ENCODE assay signal across 10 mouse cellular contexts in the genomic region with DNA sequence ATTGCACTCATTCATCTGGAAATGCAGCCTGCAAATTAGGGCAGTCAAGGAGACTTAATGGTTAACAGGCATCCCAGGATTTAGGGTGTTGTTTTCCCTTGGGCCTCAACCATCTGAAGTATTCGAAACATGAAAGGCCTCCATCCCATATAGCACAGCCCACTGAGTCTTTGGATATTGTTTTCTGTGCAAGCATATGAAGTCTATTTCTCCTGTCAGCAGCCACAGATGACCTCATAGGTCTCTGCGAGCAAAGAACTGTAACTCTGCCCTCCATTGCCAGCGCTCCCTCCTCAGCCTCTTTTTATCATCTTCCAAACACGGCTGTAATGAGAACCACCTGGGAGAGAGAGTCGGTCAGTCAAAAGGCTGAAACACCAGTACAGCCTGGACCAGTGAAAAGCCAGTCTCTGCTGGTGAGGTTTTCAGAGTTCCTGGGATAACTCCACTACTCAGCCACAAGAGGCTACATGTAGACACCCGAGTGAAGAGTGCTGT. TPM values are rescaled to one million over a fixed set of nuclear protein-coding genes. Genes with fewer than 3 reads are reported as not detected.
DNase-seq lines count a peak whose midpoint lies in the region; ATAC-seq and TF ChIP-seq lines count a peak whose summit lies in the region.
"Had no signal": no experiment of that assay in that cellular context is flagged by ENCODE, and none has a peak within 500 bp of the region (broad histone marks: within the 10 kb centered on the region; RNA-seq: fewer than 3 reads in every experiment).

No protein-coding gene starts in this region.

- no peak for TF ChIP-seq CTCF in lung, postnatal 0 days (IDR thresholded peaks at IDR 0.05)

- 62% methylated on average over 6 of the region's 6 CpGs for WGBS in midbrain, embryonic 10.5 days
- WGBS in midbrain, embryonic 15.5 days = 61% methylated on average over 6 of the region's 6 CpGs
- 10% methylated on average over 6 of the region's 6 CpGs for WGBS in forebrain, embryonic 15.5 days
- WGBS in neural tube, embryonic 11.5 days = 41% methylated on average over 6 of the region's 6 CpGs
- WGBS in lung, postnatal 0 days = 34% methylated on average over 6 of the region's 6 CpGs
- 60% methylated on average over 6 of the region's 6 CpGs for WGBS in hindbrain, embryonic 14.5 days

- no peak overlapping the region for H3K4me2 ChIP-seq in midbrain, embryonic 15.5 days
- H3K4me2 ChIP-seq in forebrain, embryonic 15.5 days (replicated peaks) = no peak overlapping the region
- H3K4me2 ChIP-seq in neural tube, embryonic 11.5 days (ENCODE audit: low read depth) = no peak overlapping the region
- no peak overlapping the region for H3K4me2 ChIP-seq in lung, postnatal 0 days (replicated peaks; ENCODE audit: low read depth, low read length)
- H3K4me2 ChIP-seq in hindbrain, embryonic 14.5 days (replicated peaks) = no peak overlapping the region
- H3K4me2 ChIP-seq: liver, embryonic 12.5 days; neural tube, embryonic 12.5 days had no signal

- H3K4me1 ChIP-seq in midbrain, embryonic 10.5 days = no peaks in the 10 kb centered on the region
- H3K4me1 ChIP-seq in midbrain, embryonic 15.5 days = no peaks in the 10 kb centered on the region
- peaks cover 9% of the 10 kb centered on the region; the same call in 1 of the 2 replicates for H3K4me1 ChIP-seq in forebrain, embryonic 15.5 days
- H3K4me1 ChIP-seq in neural tube, embryonic 11.5 days (ENCODE audit: control insufficient read depth, insufficient read depth, low read length) = no peaks in the 10 kb centered on the region
- H3K4me1 ChIP-seq in lung, postnatal 0 days (ENCODE audit: insufficient read depth, low read depth, low read length) = no peaks in the 10 kb centered on the region
- H3K4me1 ChIP-seq in hindbrain, embryonic 14.5 days (replicated peaks; ENCODE audit: control insufficient read depth, insufficient read depth, low read length) = no peaks in the 10 kb centered on the region
- H3K4me1 ChIP-seq: liver, embryonic 12.5 days; neural tube, embryonic 12.5 days had no signal

- no peaks in the 10 kb centered on the region for H3K27me3 ChIP-seq in midbrain, embryonic 10.5 days (ENCODE audit: low read depth, poor library complexity, severe bottlenecking)
- H3K27me3 ChIP-seq in midbrain, embryonic 15.5 days (replicated peaks) = no peaks in the 10 kb centered on the region
- H3K27me3 ChIP-seq in forebrain, embryonic 15.5 days = no peaks in the 10 kb centered on the region
- H3K27me3 ChIP-seq in neural tube, embryonic 11.5 days (ENCODE audit: control insufficient read depth, insufficient read depth, low read length) = no peaks in the 10 kb centered on the region
- H3K27me3 ChIP-seq in lung, postnatal 0 days (replicated peaks; ENCODE audit: insufficient read depth, low read length) = no peaks in the 10 kb centered on the region
- H3K27me3 ChIP-seq in hindbrain, embryonic 14.5 days (ENCODE audit: control insufficient read depth, insufficient read depth, low read length) = no peaks in the 10 kb centered on the region
- H3K27me3 ChIP-seq: liver, embryonic 12.5 days; neural tube, embryonic 12.5 days had no signal

- no peak for TF ChIP-seq EP300 in lung, postnatal 0 days (IDR thresholded peaks at IDR 0.05)

- H3K9me3 ChIP-seq in midbrain, embryonic 10.5 days (replicated peaks) = no peaks in the 10 kb centered on the region
- no peaks in the 10 kb centered on the region for H3K9me3 ChIP-seq in midbrain, embryonic 15.5 days
- no peaks in the 10 kb centered on the region for H3K9me3 ChIP-seq in forebrain, embryonic 15.5 days
- no peaks in the 10 kb centered on the region for H3K9me3 ChIP-seq in neural tube, embryonic 11.5 days (ENCODE audit: control insufficient read depth, low read length)
- no peaks in the 10 kb centered on the region for H3K9me3 ChIP-seq in lung, postnatal 0 days (ENCODE audit: low read length)
- H3K9me3 ChIP-seq in hindbrain, embryonic 14.5 days (ENCODE audit: control insufficient read depth, low read length) = no peaks in the 10 kb centered on the region
- H3K9me3 ChIP-seq: liver, embryonic 12.5 days; neural tube, embryonic 12.5 days had no signal

- no peaks in the 10 kb centered on the region for H3K36me3 ChIP-seq in midbrain, embryonic 10.5 days
- no peaks in the 10 kb centered on the region for H3K36me3 ChIP-seq in midbrain, embryonic 15.5 days (replicated peaks)
- H3K36me3 ChIP-seq in forebrain, embryonic 15.5 days = no peaks in the 10 kb centered on the region
- no peaks in the 10 kb centered on the region for H3K36me3 ChIP-seq in neural tube, embryonic 11.5 days (ENCODE audit: control insufficient read depth, insufficient read depth, low read length)
- H3K36me3 ChIP-seq in lung, postnatal 0 days (ENCODE audit: insufficient read depth, low read length) = no peaks in the 10 kb centered on the region
- no peaks in the 10 kb centered on the region for H3K36me3 ChIP-seq in hindbrain, embryonic 14.5 days (replicated peaks; ENCODE audit: control insufficient read depth, insufficient read depth)
- H3K36me3 ChIP-seq: liver, embryonic 12.5 days; neural tube, embryonic 12.5 days had no signal

- DNase-seq in midbrain, embryonic 10.5 days (ENCODE audit: low spot score) = peak; percentile 41
- DNase-seq in kidney, adult 11 months = peak; percentile 19
- DNase-seq in neural tube, embryonic 11.5 days (ENCODE audit: low spot score) = peak; percentile 13
- no peak for DNase-seq in lung, postnatal 0 days (ENCODE audit: low spot score)
- DNase-seq in left cerebral cortex, postnatal 14 days (ENCODE audit: low spot score in 2 of 2) = no peak
- DNase-seq in hindbrain, embryonic 14.5 days (ENCODE audit: low spot score) = no peak

- H3K27ac ChIP-seq in midbrain, embryonic 10.5 days (replicated peaks) = no peak overlapping the region
- no peak overlapping the region for H3K27ac ChIP-seq in midbrain, embryonic 15.5 days
- peak overlapping the region; percentile 36; the same call in 1 of the 2 replicates for H3K27ac ChIP-seq in forebrain, embryonic 15.5 days (replicated peaks)
- H3K27ac ChIP-seq in neural tube, embryonic 11.5 days (ENCODE audit: low read depth, low read length) = no peak overlapping the region
- H3K27ac ChIP-seq in lung, postnatal 0 days (ENCODE audit: low read length) = no peak overlapping the region
- H3K27ac ChIP-seq in hindbrain, embryonic 14.5 days = no peak overlapping the region
- H3K27ac ChIP-seq: liver, embryonic 12.5 days; neural tube, embryonic 12.5 days had no signal

- no peak for ATAC-seq in midbrain, embryonic 15.5 days (replicated peaks)
- peak; percentile 83 for ATAC-seq in forebrain, embryonic 15.5 days (replicated peaks)
- no peak for ATAC-seq in neural tube, embryonic 11.5 days (ENCODE audit: insufficient read depth, low FRiP score, low TSS enrichment)
- no peak for ATAC-seq in lung, postnatal 0 days
- no peak for ATAC-seq in hindbrain, embryonic 14.5 days (ENCODE audit: low FRiP score)
- ATAC-seq: liver, embryonic 12.5 days had no signal

- intact Hi-C loops in left cerebral cortex, postnatal 14 days (cut with DNase I) = no loop called here

- H3K9ac ChIP-seq in midbrain, embryonic 15.5 days = no peak overlapping the region
- H3K9ac ChIP-seq in forebrain, embryonic 15.5 days (replicated peaks) = no peak overlapping the region
- no peak overlapping the region for H3K9ac ChIP-seq in neural tube, embryonic 11.5 days (ENCODE audit: low read length)
- no peak overlapping the region for H3K9ac ChIP-seq in lung, postnatal 0 days (replicated peaks; ENCODE audit: low read depth)
- H3K9ac ChIP-seq in hindbrain, embryonic 14.5 days = no peak overlapping the region
- H3K9ac ChIP-seq: liver, embryonic 12.5 days; neural tube, embryonic 12.5 days had no signal

- H3K4me3 ChIP-seq in midbrain, embryonic 10.5 days = no peak overlapping the region
- no peak overlapping the region for H3K4me3 ChIP-seq in midbrain, embryonic 15.5 days
- H3K4me3 ChIP-seq in forebrain, embryonic 15.5 days = no peak overlapping the region
- H3K4me3 ChIP-seq in neural tube, embryonic 11.5 days (ENCODE audit: low read depth, low read length) = no peak overlapping the region
- H3K4me3 ChIP-seq in lung, postnatal 0 days (ENCODE audit: low read depth, low read length) = no peak overlapping the region
- H3K4me3 ChIP-seq in hindbrain, embryonic 14.5 days (replicated peaks; ENCODE audit: low read length) = no peak overlapping the region
- H3K4me3 ChIP-seq: liver, embryonic 12.5 days; neural tube, embryonic 12.5 days had no signal

RNA-seq across cellular contexts. Expression of gene Opn5, which starts 34.5 kb away (rescaled TPM):
- polyA plus RNA-seq in midbrain, embryonic 10.5 days (2016; fragmentation: Nextera tagmentation; extraction: Ambion mirVana) = 0.11 TPM in 2 replicates
- polyA plus RNA-seq in midbrain, embryonic 15.5 days (2015; fragmentation: Nextera tagmentation; extraction: Ambion mirVana) = 0.22 and 0.37 TPM in 2 replicates
- polyA plus RNA-seq in forebrain, embryonic 15.5 days (2015; fragmentation: Nextera tagmentation; extraction: Ambion mirVana) = not detected in 2 replicates
- polyA plus RNA-seq in neural tube, embryonic 11.5 days (2014; fragmentation: Nextera tagmentation; extraction: Ambion mirVana) = not detected in 2 replicates
- not detected in 2 replicates for polyA plus RNA-seq in lung, postnatal 0 days (2015; fragmentation: Nextera tagmentation; extraction: Ambion mirVana)
- under 1 TPM in 1 of 2 experiments, not detected in 1; 0.17 TPM for total RNA-seq in left cerebral cortex, postnatal 14 days (2021)
- polyA plus RNA-seq in hindbrain, embryonic 14.5 days (2014; fragmentation: Nextera tagmentation; extraction: Ambion mirVana) = not detected in 2 replicates
- polyA plus RNA-seq: liver, embryonic 12.5 days had no signal

Comparison
In these comparisons a context has a peak if more than half of its experiments do, and no peak if none do; other contexts are left out.
1. DNase-seq: peak in midbrain, embryonic 10.5 days (single experiment), kidney, adult 11 months (single experiment) and neural tube, embryonic 11.5 days (single experiment); none in lung, postnatal 0 days (single experiment), left cerebral cortex, postnatal 14 days (0 of 2) and hindbrain, embryonic 14.5 days (single experiment).